Mouse (Mus musculus) right cerebral cortex, postnatal 10 days (tissue): ENCODE results near the gene Pde10a.

Experiments used
- DNase-seq, 2 experiments: peaks; one replicate each; pipeline ENCODE4 v3.0.0; 2021; ENCODE audit warnings: low spot score in 2 of 2

Pde10a gene

DNA sequence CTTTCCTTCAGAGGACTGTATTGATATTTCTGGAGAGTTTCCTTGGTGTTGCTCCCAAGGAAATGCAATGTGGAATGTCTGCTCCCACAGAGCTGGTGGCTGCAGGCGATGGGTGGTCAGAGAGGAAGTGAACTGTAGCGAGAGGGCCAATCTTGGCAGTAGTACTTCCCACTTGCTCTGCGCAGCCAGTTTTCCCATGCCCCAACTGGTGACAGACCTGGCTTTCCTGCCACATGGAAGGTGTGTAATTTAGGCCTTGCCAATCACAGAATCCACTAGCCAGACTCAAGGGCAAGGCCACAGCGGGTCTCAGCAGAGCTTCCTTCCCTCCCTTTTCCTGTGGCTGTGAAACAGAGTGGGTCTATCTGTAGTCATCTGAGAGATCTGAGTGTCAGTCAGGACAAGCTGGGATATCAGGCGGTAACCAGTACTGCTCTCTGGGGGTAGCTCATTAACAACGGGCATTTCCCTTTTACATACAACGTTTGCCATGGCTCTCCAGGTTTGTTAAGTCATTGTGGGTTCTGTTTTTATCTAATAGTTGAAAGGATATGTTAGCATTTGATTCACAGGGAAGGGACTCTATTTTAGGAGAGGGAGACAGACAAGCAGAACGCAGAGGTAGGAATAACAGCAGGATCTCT is 316.8 kb downstream of the Pde10a start:
- DNase-seq = no peak

DNA sequence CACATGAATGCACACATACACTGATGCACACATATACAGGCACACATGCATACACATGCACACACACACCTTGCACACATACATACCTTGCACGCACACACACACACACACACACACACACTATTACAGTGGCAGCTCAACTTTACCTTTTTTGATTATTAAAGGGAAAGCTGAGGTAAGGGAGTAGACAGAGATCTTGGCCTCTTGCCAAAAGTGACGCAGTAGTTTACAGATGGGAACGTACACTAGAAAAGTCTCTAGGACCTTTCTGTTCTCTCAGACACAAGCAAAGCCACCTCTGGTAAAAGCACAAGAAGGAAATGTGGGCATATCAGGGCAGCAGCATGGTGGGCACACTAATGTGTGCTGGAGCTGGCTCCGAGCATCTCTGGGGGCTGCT is 317.5 kb downstream of the Pde10a start:
- no peak for DNase-seq

DNA sequence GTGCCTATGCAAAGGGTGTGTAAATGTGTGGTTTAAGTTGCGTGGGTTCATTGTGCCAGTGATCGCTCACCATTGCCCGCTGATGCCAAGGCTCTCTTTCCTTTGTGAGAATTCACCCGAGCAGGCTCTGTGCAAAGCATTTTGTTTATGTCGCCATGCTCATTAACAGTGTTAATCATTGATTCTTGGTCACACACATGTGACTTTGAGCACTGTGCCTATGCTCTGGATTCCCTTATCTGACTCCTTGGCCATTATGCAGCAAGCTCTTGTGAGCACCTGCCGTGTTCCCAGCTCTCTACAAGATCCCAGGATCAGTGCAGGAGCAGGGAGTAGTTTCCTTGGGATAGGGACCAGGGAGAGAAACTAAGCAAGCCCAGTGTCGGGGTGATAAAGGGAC is 318.8 kb downstream of the Pde10a start:
- DNase-seq = no peak

DNA sequence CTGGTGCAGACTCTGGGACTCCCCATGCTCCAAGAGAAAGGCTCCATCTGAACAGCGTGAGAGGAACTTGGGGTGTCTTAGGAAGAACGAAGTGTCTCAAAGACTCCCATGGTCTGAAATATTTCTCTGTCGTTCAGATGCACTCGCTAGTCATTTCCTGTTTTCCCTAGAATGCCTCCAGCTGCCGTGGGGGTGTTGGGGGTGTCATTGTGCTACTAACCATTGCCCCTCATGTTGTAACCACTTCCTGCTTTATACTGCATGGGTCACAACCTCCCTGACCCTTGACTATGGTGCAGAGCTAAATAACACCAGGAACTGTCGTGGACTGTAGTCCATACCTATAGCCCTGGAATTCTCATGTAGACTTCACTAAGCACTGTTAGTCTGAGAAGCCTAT is 321.3 kb downstream of the Pde10a start:
- peak in 1 of 2 experiments; percentile 23 for DNase-seq

DNA sequence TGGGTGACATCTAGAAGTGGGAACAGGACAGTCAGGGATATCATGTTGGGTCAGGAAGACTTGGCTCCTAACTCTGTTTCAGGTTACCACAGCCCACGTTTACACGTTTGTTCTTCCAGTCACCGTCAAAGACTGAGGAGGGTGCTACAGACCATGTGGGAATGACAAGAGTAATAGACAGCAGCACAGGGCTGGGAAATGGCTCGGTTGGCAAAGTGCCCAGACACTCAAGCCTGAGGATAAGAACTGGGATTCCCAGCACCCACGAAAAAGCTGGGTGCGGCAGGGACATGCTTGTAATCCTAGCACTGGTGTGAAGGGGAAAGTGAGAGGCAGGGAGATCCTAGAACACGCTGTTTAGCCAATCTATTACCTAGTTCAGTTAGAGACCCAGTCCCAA is 322.4 kb downstream of the Pde10a start:
- DNase-seq = peak; percentile 78 to 80

DNA sequence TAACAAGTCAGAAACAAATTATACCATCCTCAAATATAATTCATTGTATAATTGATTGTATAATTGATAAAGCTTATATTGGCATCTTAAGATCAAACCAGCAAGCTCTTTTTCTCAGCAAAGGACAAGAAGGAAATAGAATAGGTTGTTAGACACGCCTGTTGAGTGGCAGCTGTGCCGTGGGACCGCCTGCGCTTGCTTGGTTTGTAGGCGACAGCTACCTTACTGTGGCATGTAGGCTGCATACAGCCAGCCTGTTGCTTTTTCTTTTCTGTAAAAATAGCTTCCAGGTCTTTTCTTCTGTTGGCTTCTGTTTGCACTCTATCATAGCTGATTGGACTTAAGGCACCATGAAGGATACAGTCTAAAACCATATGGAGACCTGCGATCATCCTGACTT is 326.7 kb downstream of the Pde10a start:
- no peak for DNase-seq

DNA sequence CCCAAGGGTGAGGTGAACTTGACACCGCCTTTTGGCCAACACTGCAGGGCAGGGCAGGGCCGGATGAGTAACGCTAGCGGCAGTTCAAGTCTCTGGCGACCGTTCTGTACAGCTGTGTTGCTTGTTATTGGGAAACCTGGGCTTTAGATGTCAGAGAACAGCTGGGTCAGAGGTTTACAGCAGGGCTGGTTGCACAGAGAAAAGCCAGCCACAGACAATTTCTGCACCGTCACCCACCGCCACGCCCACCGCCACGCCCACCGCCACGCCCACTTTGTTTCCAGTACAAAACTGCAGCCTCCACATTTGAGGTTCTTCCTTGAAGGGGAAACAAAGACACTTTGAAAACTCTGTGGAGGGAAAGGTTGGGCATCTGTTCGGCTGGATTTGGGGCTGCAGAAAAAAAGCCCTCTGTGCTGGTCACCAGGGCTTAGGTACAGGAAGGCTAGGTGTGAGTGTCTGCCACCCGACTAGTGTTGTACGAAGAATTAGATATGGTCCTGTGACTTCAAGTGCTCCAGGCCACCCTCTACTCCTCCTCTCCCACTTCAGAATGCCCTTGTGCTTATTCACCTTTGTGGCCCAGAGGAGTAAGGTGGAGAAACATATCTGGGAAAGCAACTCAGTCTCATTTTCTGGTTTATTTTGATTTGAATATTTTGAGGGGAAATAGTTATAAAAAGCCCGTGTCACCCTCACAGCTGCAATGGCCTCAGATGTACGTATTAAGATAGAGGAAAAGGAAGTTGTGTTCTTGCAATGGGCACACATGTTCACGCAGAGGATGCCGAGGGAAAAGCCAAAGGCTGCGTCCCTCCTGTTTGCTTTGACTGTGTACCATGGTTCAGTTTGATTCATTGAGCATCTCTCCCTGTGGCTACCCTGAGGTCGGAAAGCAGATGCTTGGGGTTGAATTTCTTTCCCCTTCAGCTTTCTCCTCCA is 331.5 kb downstream of the Pde10a start:
- DNase-seq = no peak

DNA sequence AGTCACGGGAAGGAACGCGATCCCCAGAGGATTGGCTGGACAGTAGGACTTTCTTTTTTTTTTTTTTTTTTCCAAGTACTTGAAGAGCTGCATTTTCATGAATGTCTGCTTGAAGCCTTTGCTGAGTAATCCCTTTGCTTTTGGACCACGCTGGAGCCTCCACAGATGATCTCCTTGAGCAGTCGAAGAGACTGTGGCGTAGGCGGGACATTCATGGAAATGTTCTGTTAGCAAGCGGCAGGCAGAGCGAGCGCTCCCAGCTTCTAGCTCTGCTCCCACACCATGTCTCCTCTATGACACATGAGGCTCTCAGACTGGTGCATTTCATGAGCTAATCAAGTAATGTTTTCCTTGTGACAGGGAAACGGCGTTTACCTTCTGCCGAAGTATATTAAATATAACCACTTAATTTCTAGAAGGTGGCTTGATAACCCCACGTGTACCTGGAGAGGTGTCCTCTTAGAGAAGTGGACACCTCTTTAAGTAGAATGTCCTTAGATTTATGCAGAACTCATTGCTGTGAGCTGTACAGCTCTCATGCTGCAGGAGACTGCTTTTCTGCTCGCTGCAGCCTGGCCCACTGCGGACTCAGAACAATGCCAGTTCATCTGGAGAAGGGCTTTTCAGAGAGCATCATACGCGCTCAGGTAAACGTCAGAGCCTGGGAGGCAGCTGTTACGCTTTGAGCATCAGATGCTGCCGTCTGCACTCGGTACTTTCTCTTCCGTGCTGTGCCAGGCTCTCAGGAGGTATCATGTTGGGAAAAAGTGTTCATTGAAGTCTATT is 333.7 kb downstream of the Pde10a start:
- peak; percentile 85 to 92 for DNase-seq

DNA sequence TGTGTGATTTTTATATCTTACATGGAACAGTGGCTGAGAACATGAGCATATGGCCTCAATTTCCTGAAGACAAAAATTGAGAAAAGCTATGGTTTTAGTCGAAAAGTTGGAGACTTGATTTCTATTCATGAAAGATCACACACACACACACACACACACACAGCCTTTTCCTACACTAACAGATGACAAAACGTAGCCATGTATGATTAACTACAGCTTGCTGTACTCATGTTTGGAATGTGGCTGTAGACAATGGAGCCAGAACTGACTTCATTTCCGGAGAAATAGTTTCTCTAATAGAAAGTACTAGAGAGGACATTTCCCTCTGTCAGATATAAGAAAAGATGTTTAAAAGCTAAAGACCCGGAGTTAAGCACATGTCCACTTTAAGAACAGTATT is 334.3 kb downstream of the Pde10a start:
- no peak for DNase-seq

DNA sequence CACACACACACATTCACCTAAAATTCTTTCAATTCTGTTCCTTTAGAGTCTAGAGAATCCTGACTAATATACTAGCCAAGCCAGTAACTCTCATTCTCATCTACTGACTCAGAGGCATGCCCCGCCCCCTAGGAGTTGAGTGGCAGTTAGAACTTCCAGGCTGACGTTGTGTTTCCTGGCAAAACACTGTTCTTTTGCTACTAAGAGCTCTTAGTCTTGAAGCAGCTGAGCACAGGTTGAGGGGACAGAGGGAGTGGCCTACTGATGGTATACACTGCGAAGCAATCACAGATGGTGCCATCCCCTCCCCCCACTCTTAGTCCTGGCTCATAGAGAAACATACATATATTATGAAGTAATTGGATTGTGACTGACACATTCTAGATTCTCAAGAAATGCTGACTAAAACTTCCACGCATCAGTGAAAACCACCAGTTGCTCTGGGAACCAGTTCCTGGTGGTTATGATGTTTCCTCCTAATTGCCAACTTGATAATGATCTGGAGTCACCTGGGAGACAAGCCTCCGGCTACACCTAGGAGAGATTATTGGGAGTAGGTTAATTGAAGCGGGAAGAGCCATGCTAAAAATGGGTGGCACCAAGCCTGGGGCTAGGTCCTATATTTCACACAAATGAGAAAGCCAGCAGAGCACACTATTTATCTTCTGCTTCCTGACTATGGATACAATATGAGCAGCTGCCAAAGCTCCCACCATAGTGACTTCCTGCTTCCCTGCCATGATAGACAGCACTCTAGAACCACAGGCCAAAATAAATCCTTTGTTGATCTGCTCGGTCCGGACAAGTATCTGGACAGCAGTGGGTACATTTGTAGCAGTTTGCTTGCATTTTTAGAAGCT is 339.7 kb downstream of the Pde10a start:
- DNase-seq = peak in 1 of 2 experiments; percentile 64

DNA sequence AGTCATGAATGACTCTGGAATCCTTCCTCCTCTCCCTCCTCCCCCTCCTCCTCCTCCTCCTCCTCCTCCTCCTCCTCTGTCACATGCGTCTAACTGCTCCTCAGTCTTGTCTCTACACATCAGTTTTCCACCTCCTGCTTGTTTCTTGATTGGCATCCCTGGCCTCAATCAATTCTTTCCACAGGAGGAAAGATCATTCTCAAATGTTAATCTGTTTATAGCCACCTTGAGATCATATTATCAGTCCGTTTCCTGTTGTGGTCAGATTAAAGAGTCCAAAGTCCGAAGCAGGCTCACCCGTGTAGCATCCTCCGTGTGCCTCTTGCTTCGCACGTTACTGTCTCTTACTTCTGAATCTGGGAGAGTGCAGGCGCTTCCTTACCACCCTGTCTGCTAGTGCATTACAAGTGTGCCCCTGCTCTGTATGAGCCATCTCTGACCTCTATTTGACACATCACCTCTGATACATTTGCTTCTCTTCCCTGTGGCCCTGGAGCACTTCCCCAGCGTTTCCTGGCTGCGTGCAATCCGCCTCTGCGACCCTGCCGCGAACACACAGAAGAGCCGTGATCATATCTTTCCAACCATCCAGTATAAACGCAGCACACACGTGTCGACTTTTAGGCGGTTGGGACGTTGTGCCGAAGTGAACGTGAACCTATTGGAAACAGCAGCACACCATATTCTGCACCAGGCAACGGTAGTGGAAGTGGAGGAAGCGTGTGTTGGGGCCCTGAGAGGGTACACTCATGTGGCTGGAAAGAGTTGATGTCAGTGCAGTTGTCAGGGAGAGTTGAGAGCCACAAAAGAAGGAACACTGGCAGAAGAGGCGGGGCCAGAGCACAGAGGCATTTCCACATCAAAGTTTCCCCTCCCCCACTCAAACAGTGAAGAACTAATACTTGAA is 342.4 kb downstream of the Pde10a start:
- DNase-seq = no peak

DNA sequence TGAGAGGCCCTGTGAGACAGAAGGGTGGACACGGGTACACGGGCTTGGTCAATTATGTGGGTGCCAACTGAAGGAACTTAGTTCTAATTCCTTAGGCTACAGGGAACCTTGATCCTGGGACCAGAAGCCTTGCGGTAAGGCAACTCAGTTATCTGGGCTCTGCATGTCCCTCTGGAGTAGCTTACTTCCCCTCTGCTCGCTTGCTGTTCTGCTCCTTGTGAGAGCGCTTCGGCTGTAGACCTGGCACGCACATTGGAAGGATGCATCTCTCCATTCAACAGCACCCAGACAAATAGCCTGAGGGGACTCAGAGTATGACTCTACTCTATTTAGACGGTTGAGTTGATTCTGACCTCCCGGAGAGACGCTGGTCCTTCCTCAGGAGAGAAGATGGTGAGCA is 344.1 kb downstream of the Pde10a start:
- DNase-seq = no peak

DNA sequence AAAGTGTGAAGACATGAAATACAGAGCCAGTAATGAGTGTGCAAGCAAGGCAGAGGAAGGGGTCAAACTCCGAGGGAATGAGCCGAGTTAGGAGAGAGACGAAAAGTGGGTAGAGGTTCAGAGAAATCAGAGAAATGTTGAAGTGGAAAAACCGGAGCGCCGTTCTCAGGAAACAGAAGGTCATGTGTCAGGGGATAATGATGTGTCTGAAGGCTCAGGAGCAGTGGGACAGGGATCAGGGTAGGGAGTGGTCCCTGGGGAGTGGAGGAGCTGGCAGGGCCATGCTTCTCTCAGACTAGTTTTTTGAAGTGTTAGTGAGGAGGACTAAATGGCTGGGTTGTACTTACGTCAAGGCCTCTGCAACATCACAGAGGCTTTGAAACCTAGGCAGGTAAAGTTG is 345.7 kb downstream of the Pde10a start:
- no peak for DNase-seq

DNA sequence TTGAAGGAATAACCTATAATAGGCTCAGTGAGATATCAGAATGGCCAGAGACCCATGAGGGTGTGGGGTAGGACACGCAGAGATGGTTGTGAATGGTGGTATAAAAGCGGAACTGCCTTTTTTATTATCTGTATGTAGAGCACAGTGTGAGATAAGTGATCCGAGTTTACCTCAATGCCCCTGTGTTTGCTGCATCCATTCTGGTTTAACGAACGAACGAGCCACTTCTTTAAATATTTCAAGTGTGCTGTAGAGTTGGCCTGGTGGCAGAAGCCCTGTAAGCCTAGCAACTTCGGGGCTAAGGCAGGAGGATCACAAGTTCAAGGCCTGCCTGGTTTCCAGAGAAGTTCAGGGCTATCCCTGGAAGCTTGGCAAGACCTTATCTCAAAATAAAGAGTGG is 346.2 kb downstream of the Pde10a start:
- DNase-seq = no peak

DNA sequence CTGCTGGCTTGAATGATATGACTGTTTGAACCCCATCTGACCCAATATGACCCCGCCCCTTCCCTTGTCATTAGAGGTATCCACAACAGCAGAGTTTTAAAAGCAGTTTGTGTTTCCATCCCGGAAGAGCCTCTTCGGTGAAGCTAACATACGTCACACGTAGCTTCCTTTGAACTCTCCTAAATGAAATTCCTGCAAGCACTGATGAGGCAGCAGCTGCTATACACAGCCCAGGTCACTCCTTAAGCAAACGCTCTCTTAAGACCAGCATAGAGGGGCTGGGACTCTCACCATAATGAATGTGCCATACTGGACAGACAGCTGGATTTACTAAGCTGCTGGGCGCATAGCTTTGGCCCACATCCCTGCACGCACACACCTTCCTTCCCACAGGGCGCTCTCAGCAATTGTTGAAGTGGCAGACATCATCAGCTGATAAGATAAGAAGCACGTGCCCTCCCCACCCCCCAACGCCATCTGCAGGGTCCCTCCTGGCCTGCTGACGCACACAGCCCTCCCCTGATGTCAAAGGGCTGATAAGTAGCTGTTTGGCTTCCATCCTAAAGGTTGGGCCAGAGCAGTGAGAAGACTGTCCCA is 346.9 kb downstream of the Pde10a start:
- DNase-seq = no peak

DNA sequence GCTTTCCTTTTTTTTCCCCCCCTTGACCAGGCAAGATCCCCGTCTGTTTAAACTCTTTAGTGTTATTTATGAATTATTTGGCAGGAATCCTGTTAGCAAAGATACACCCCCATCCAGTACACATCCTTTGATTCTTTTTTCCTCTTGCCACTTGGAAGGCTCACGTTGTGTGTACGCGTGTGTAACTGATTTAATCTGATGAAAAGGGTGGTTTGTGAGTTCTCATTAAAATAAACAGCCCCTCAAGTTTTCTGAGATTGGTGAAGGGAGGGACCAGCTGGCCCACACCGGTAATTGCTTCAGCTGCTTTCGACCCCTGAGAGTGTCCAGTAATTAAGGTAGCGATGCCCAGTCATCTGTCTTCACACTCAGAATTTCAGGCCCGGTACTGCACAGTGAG is 347.4 kb downstream of the Pde10a start:
- no peak for DNase-seq

DNA sequence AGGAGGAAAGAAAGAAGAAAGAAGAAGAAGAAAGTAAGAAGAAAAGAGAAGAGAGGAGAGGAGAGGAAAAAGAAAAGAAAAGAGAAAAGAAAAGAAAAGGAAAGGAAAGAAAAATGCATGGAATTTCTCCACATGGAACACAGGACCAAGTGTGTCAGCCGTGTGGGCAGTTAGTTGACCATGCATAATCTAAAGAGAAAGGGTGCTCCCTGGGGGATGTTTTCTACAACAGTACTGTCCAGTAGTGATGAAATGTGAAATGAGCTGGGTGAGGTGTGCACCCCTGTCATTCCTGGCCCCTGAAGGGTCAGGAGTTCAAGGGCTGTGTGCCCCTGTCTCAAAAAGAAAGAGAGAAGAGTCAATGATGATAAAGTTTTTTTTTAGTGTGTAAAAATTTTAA is 352.9 kb downstream of the Pde10a start:
- DNase-seq = no peak

DNA sequence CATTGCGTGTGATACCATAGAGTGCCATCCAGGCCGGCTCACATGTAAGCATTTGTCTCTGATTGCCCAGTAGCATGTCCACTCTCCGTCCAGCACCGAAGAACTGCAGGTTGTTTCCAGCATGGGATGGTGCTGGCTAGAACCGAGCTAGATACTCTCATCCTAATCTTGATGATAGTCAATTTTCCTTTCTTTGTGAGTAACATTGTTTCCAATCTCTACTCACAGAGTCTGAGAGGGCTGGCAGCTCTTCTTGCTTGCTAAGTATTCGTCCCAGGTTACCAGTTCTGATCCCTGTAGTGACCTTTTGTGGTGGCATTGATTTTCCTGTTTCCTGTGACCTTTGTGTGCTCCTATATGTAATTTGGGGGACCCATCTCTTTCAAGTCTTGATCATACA is 356.5 kb downstream of the Pde10a start:
- DNase-seq = no peak

DNA sequence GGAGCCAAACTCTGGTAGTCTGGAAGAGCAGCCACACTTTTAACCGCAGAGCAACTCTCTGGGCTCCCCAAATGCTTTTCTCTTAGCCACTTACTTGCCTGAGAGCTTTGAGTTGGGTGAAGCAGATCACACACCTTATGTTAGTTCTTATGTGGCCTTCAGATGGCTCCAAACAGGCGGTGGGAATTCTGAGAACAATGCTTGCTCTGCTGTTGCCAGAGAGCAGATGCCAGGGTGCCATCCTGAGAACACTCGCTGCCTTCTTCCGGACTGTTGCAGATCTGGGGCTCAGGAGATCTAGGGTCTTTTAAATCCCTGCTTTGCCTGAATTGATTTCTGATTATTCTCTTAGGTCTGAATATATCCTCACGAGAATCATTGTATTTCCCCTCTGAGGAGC is 359.5 kb downstream of the Pde10a start:
- no peak for DNase-seq

DNA sequence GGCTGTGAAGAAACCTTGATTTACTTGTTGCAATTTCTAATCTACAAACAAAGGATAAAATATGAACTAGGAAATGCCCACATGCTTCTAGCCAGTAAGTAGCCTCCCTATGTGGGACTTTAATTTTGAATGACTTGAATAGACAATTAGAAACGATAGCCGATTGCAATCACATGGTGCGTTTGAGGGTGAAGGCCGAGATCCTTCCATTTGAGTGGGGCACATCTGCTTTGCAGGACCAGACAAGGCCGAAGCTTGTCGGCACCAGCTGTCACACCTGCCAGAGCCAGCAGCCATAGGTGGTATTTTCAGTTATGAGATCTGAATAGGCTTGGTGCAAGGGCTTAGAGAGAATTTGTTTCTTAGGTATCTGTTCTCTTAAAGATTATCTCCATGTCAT is 360.7 kb downstream of the Pde10a start:
- DNase-seq = no peak
